Mouse (Mus musculus) inflammation-experienced regulatory T-cells, adult 16 weeks (primary cell): ENCODE measurements around the gene Vmn1r236. TPM values are rescaled to one million over a fixed set of nuclear protein-coding genes. Genes with fewer than 3 reads are reported as not detected.

ENCODE experiments used
- polyA plus RNA-seq: library from polyadenylated mRNA; unstranded; fragments of 100-300 nt; shearing (Covaris generic); gene quantifications from one replicate; pipeline ENCODE4 v1.2.1, GENCODE M21; 2017

Vmn1r236 gene
- not detected for polyA plus RNA-seq

DNA sequence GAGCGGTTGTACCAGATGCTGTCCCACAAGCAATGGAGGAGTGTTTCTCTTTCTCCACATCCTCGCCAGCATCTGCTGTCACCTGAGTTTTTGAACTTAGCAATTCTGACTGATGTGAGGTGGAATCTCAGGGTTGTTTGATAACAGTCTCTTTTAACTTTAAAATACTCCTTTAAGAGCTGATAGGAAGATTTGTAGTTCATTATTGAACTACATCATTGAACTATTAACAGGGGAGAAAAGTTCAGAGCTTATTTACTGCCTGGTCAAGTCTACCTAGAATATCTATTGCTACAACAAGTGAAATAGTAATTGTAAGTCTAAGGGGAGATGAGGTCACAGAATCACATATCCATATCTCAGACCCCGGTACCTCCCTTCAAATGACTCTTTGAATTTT lies at the start of gene Vmn1r236:
Gene Vmn1r236, plus strand, starts transcription at position 301 of the 400 bp plus-strand sequence.

GRCm38 (mm10) chr17:21256111-21256510 lies 26.6 kb upstream of the Vmn1r236 start, which contains the start of gene Vmn1r235:
TSS of gene Vmn1r235 (plus strand) at chr17:21256411.

GRCm38 (mm10) chr17:21311565-21311964 lies 28.8 kb downstream of the Vmn1r236 start, which contains the start of gene Vmn1r237:
TSS of gene Vmn1r237 (plus strand) at chr17:21311865.

Other genes starting within 250 kb of the Vmn1r236 start
- not detected for gene Vmn1r234, start 56.9 kb upstream of the Vmn1r236 start, polyA plus RNA-seq
- gene Vmn1r235, start 26.5 kb upstream of the Vmn1r236 start, polyA plus RNA-seq = not detected
- not detected for gene Vmn1r237, start 28.9 kb downstream of the Vmn1r236 start, polyA plus RNA-seq
- gene Zfp677, start 100.8 kb downstream of the Vmn1r236 start, polyA plus RNA-seq = 22.2 TPM
- 11.7 TPM for gene Zfp54, start 140.3 kb downstream of the Vmn1r236 start, polyA plus RNA-seq
- 48.7 TPM for gene Zfp51, start 167.4 kb downstream of the Vmn1r236 start, polyA plus RNA-seq
- 65.0 TPM for gene Zfp53, start 206.1 kb downstream of the Vmn1r236 start, polyA plus RNA-seq